Mouse (Mus musculus): Measurements from ENCODE around the gene Ppp4r3a. TPM values are rescaled to one million over a fixed set of nuclear protein-coding genes. Genes with fewer than 3 reads are reported as not detected.
"Not testable (repeated sequence)": the region's sequence is repeated elsewhere in the genome, so short reads cannot be mapped to it uniquely, and the experiment has no call there.

Gene Ppp4r3a
- total RNA-seq (2014; fragmentation: Nextera tagmentation) (108 TPM in 2 replicates), total RNA-seq (2017) (135 and 176 TPM in 2 replicates)

DNA sequence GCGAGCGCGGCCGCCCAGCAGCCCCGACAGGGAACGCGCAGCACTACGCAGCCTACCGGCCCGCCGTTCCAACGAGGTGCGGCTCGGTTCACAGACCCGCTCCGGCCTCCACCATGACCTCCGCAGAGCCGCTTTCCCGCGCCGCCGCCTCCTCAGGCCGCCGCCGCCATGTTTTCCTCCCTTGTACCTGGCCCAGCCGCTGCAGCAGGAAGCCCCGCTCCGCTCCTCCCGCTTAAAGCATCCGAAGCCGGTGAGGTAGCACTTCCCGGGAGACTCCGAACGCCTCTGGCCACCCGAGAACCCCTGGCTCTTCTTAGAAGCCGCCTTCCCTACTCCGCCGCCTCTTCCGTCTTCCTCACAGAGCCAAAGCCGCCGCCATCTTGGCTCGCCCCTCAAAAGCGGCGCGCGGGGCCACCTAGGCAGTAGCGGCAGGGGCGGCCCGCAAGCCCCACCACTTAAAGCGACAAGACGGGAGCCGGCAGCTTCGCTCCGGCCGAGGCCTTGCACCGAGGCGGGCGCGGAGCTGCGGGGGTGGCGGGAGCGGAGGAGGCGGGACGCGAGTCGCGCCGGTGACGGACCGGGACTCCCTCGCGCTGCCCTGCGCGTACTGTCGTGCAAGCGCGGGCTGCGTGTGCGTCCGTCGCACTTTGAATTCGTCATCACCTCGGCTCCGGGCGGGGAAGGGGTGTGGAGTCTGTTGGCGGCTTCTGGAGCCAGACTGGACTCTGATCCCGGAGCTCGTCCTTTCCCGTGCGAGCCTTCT is at the start of gene Ppp4r3a:
Ppp4r3a (minus strand) TSS at position 627 of the 763 bp plus-strand sequence.
- ATAC-seq (replicated peaks; ENCODE audit: low FRiP score, low TSS enrichment, poor library complexity, severe bottlenecking), result peak; percentile 86

GRCm38 (mm10) chr12:101123013-101123412 is 39.5 kb upstream of the Ppp4r3a start:
- no peak for ATAC-seq (replicated peaks; ENCODE audit: low FRiP score, low TSS enrichment, poor library complexity, severe bottlenecking)

DNA sequence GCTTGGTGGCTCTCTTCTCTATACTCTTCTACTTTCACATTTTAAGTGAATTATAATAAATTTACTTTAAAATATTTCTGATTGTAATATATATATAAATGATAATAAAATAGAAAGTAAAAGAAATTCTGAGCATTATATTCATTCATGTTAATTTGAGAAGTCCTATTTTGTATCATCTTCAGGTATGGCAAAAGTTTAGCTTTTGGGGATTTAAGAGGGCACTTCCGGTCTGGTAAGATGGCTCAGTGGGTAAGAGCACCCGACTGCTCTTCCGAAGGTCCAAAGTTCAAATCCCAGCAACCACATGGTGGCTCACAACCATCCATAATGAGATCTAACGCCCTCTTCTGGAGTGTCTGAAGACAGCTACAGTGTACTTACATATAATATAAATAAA is 38.6 kb upstream of the Ppp4r3a start:
- ATAC-seq (replicated peaks; ENCODE audit: low FRiP score, low TSS enrichment, poor library complexity, severe bottlenecking), result not testable (repeated sequence)

GRCm38 (mm10) chr12:101109794-101110585 is 26.5 kb upstream of the Ppp4r3a start:
- ATAC-seq (replicated peaks; ENCODE audit: low FRiP score, low TSS enrichment, poor library complexity, severe bottlenecking), result not testable (repeated sequence)

GRCm38 (mm10) chr12:101107722-101108121 is 24.2 kb upstream of the Ppp4r3a start:
- no peak for ATAC-seq (replicated peaks; ENCODE audit: low FRiP score, low TSS enrichment, poor library complexity, severe bottlenecking)

DNA sequence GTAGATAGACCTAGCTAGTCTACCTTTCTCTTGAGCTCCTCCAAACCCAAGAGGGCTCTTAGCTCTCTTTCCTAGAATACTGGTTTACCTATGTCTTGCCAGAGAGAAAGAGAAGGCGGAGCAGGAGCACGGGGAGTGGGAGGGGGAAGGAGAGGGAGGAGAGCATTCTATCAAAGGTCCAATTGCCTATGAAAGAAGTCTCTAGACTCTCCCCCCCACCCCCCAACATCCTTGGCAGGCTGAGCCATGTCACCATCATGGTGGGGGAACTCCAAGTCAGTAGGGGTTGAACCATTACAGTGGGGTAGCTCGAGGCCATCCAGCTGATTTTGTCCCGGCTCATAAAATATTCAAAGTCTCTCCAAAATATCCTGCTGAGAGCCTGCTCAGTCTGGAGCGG is 22.1 kb upstream of the Ppp4r3a start:
- no peak for ATAC-seq (replicated peaks; ENCODE audit: low FRiP score, low TSS enrichment, poor library complexity, severe bottlenecking)

- peak; percentile 99 for ATAC-seq (replicated peaks; ENCODE audit: low FRiP score, low TSS enrichment, poor library complexity, severe bottlenecking)
These were observed 19.1 kb upstream of the Ppp4r3a start for GRCm38 (mm10) chr12:101102648-101103047.

GRCm38 (mm10) chr12:101093678-101094077 is 10.2 kb upstream of the Ppp4r3a start:
- ATAC-seq (replicated peaks; ENCODE audit: low FRiP score, low TSS enrichment, poor library complexity, severe bottlenecking), result not testable (repeated sequence)

GRCm38 (mm10) chr12:101089955-101090354 is 6.5 kb upstream of the Ppp4r3a start:
- ATAC-seq (replicated peaks; ENCODE audit: low FRiP score, low TSS enrichment, poor library complexity, severe bottlenecking), result no peak

- no peak for ATAC-seq (replicated peaks; ENCODE audit: low FRiP score, low TSS enrichment, poor library complexity, severe bottlenecking)
These were observed 3.9 kb upstream of the Ppp4r3a start for GRCm38 (mm10) chr12:101087406-101087805.

- ATAC-seq (replicated peaks; ENCODE audit: low FRiP score, low TSS enrichment, poor library complexity, severe bottlenecking), result no peak
These were observed 1.6 kb upstream of the Ppp4r3a start for GRCm38 (mm10) chr12:101084881-101085666.

GRCm38 (mm10) chr12:101084237-101084636 is 735 bp upstream of the Ppp4r3a start:
- peak; percentile 8; the same call in 1 of the 2 replicates for ATAC-seq (replicated peaks; ENCODE audit: low FRiP score, low TSS enrichment, poor library complexity, severe bottlenecking)

- ATAC-seq (replicated peaks; ENCODE audit: low FRiP score, low TSS enrichment, poor library complexity, severe bottlenecking), result peak; percentile 56
These were observed 315 bp upstream of the Ppp4r3a start for GRCm38 (mm10) chr12:101083839-101084195.

DNA sequence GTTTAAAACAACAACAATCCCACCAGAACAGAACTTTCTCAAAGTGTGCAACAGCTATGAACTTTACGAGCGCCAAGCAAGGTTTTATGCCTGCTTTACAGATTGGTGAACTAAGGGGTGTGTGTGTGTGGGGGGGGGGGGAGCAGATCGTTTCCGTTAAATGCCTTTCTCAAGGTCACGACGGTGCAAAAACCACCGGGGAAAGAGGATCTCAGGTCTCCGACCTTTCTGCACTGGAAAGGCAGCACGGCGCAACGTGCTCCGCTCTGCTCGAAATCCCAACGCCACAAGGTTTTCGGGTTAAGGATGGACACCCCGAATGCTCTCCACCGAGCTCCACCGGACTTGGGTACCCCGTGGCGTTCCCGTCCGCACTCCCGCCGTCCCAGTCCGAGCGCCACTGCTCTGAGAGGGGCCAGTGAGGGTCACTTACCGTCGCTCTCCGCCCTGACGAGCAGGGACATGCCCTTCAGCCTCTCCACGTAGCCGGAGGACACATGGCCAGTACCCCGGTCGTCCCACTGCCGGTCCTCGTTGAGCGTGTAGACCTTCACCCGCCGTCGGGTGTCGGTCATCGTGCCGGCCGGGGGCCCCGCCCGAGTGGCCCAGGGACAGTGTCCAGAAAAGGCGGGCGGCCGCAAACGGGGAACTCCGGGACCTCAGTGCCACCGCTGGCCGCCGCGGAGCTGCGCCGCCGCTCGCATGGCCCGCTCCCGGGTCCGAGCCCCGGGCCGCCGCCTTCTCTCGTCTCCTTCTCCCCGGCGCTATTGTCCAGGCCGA is 1.0 kb downstream of the Ppp4r3a start:
- 0 out of 2 replicates have a peak, but pooled peaks have one; percentile 3 for ATAC-seq (replicated peaks; ENCODE audit: low FRiP score, low TSS enrichment, poor library complexity, severe bottlenecking)

GRCm38 (mm10) chr12:101077955-101078354 is 5.5 kb downstream of the Ppp4r3a start:
- peak; percentile 55 for ATAC-seq (replicated peaks; ENCODE audit: low FRiP score, low TSS enrichment, poor library complexity, severe bottlenecking)

GRCm38 (mm10) chr12:101075433-101075832 is 8.1 kb downstream of the Ppp4r3a start:
- no peak for ATAC-seq (replicated peaks; ENCODE audit: low FRiP score, low TSS enrichment, poor library complexity, severe bottlenecking)

GRCm38 (mm10) chr12:101074821-101075429 is 8.6 kb downstream of the Ppp4r3a start:
- no peak for ATAC-seq (replicated peaks; ENCODE audit: low FRiP score, low TSS enrichment, poor library complexity, severe bottlenecking)

DNA sequence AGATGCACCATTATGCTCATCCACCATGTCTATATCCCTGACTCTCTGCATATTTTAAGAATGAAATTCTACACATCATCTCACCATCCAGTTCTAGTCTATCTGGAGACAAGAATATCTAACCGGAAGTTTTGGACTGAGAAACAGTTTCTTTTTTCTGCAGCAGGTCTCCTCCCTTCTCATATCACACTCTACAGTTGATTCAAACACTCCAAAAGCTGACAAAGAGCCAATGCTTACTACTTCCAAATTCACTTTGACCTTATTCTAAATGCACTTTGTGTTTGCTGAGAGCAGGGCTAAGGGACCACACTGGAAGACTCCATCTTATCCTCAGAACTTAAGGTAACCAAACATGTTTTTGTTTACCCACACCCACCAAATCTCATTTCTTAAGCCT is 13.7 kb downstream of the Ppp4r3a start:
- ATAC-seq (replicated peaks; ENCODE audit: low FRiP score, low TSS enrichment, poor library complexity, severe bottlenecking), result peak; percentile 20; the same call in 1 of the 2 replicates

DNA sequence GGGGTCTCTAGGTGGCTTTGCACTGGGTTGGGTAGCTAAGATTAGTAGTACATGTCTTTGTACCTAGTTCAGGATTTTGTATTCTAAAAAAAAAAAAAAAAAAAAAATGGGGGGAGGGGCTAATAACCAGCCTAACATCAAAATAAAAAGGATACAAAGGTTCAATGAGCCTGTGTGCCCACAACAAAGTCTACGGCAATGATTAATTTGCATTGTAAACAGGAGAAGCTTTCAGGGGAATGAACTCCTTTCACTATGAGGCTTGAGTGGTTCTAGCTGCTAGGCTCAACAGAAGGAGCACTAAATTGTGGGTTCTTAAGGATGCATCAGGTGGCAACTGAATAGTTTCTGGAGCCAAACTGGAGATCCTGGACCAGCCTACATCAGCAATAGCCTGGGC is 17.2 kb downstream of the Ppp4r3a start:
- no peak for ATAC-seq (replicated peaks; ENCODE audit: low FRiP score, low TSS enrichment, poor library complexity, severe bottlenecking)
